Mouse (Mus musculus) T-cell, adult 2 months (primary cell): Measurements from ENCODE around the gene Slc30a7.

Experiments used
- DNase-seq: peaks from one replicate; pipeline ENCODE4 v3.0.0; 2022; ENCODE audit warnings: low spot score

Gene Slc30a7

DNA sequence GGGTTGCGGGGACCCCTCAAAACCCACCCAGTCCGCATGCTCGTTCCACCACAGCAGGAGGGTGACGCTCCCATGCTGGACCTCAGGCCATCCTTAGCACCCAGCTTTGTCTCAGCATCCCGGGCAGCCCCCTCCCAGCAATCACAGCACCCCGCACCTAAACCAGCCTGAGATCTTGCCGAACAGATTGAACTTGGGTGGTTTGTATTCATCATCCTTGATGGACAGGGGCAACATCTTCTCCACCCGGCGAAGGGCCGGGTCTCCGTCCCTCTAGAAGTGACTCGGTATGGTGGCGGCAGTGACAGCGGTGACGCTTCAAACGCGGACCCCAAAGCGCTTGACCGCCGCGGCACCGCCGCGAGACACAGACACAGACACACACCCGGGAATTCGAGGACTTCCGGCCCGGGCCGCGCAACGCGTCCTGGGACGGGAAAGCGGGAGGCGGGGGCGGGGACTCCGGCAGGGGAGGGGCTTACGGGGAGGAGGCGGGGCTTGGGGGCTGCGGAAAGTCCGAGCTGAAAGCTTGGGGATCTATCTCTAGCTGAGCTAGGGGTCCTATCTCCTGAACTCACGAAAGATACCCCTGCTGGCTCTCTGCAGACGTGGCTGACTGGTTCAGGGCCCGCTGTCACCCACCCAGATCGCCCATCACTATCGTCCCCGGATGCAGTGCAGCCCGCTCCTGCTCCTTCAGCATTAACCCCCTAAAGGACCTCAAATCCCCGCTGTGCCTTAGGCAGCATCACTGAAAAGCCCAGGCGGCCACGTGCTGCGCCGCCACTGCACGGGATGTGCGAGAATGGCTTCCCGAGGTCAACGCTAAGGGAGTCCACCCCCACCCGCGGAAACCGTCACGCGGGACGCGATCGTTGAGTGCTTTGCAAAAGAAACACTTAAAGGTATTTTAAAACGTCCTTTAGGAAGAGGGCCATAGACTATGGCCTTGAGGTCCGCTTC is at the start of gene Slc30a7, which contains the start of gene Extl2:
TSS of gene Slc30a7 (minus strand) at position 429 of the 963 bp plus-strand sequence.
TSS of gene Extl2 (plus strand) at position 485 of the 963 bp plus-strand sequence.
- DNase-seq, result peak; percentile 51

GRCm38 (mm10) chr3:116047034-116047433 is 39.8 kb upstream of the Slc30a7 start:
- no peak for DNase-seq

DNA sequence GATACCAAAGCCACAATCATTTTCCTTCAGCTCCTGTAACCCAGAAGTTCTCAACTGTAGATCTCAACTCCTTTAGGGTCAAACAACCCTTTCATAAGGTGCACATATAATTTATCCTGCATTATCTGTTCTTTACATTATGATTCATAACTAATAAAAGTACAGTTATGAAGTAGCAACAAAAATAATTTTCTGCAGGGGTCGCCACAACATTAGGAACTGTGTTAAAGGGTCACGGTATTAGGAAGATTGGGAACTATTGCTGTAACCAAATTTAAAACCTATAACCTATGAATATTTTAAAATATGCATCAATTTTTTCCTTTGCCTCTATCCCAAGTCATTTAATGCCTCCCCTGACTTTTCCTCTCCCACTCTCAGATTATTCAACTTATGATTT is 38.8 kb upstream of the Slc30a7 start:
- no peak for DNase-seq

DNA sequence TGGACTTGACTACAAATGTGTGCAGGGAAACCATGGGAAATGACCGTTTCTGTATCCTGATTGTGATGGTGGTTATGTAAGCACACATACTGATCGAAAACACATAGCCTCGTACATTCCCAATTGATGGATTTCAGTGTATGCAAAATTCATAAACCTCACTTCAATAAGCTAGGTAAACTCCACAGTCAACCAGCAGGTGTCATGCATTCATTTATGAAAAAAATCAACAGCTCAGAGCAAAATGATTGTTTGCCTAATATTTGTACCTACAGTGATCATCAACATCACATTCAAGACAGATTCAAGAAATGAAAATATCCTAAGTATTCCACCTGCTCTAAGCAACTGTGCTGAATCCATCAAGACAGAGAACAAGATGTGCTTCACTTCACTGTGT is 33.6 kb upstream of the Slc30a7 start:
- no peak for DNase-seq

DNA sequence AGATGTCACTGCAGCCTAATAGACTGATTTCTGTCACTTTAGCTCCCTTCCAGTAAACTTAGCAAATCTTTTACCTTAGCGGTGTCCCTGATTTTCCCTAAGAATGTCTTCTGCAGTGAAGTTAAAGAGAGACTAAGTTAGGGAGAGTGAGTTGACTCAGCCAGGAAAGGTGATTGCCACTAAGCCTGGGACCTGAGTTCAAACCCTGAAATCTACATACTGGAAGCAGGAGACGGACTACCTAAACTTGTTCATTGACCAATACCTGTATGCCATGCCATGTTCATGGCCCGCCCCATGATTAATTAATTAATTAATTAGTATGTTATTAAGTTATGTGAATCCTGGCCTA is 26.6 kb upstream of the Slc30a7 start:
- DNase-seq, result no peak

GRCm38 (mm10) chr3:116033218-116033870 is 26.1 kb upstream of the Slc30a7 start:
- DNase-seq, result no peak

DNA sequence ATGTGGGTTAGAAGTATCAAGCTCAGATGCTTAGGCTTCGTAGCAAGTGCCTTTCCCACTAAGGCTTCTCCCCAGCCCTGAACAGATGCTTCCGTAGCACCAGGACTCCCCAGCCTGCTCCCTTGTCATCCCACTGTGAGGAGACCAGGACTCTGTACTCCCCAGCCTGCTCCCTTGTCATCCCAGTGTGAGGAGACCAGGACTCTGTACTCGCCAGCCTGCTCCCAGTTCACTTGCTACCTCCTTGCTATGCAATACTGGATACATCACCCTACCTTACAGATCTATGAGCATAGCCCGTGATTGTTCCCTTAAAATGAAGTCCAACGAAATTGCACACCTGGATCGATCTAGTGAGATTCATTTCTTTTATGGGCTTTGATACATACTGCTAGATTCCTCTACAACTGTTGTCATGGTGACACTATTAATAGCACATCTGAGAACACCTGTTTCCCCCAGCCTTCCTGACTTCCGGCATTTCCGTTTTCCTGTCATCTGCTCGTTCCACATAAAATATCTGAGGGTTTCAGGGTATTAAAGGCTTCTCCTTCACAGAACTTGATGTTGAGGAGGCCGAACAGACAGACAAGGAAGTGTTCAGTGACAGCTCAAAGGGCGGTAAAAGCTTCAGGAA is 23.1 kb upstream of the Slc30a7 start:
- no peak for DNase-seq

- DNase-seq, result no peak
These were observed 19.8 kb upstream of the Slc30a7 start for GRCm38 (mm10) chr3:116026996-116027395.

- DNase-seq, result no peak
These were observed 18.5 kb upstream of the Slc30a7 start for GRCm38 (mm10) chr3:116025701-116026100.

- DNase-seq, result no peak
These were observed 17.5 kb upstream of the Slc30a7 start for GRCm38 (mm10) chr3:116024669-116025068.

DNA sequence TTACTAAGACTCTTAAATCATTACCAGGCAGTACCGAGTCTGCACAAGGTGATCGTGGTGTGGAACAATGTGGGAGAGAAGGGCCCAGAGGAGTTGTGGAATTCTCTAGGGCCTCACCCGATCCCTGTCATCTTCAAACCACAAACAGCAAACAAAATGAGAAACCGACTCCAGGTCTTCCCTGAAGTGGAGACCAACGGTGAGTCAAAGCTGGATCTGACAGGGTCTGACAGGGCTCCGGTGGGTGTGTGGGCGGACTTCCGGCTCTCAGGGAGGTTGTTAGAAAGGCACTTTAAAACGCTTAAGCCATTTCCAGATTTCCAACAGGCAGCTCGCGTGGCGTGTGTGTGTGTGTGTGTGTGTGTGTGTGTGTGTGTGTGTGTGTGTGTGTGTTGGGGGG is 17.0 kb upstream of the Slc30a7 start:
- no peak for DNase-seq

DNA sequence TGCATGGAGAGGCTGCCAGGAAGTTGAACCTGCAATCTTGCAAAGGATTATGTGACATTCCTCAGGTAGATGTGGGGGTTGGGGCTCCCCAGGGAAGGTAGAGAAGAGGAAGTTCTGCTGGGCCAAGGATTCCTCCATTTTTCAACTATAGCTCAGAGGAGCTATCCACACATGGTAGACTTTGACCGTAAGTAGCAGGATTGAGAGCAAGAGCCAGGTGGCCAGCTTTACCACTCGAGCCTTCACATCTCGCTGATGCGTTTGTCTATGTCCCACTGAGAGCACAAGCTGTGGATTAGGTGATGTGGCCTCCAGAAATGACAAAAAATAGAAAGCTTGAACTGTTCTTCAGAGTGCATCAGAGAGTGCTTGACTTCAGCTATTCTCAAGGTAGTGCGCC is 11.9 kb upstream of the Slc30a7 start:
- DNase-seq, result no peak

- DNase-seq, result no peak
These were observed 11.4 kb upstream of the Slc30a7 start for GRCm38 (mm10) chr3:116018606-116019005.

DNA sequence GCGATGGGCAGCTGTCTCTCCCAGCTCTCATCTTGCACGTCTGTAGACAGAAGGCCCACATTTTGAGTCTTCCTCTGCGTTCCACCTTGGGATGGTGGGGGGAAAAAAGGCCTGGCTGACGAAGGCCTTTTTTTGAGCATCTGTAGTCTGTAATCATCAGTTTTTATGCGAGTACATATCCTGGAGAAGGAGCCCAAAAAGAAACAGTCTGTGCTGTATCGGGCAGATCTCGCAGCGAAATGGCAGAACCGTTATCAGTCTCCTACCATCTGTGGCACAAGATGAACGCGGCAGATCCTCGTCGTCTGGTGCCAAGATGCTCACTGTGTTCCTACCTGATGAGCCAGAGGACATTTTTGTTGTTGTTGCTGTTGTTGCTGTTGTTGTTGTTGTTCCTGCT is 8.9 kb upstream of the Slc30a7 start:
- no peak for DNase-seq

- DNase-seq, result no peak
These were observed 7.7 kb upstream of the Slc30a7 start for GRCm38 (mm10) chr3:116014901-116015300.

- DNase-seq, result no peak
These were observed 2.6 kb upstream of the Slc30a7 start for GRCm38 (mm10) chr3:116009622-116010344.

GRCm38 (mm10) chr3:116007941-116008440 is 785 bp upstream of the Slc30a7 start:
- peak; percentile 58 for DNase-seq

- DNase-seq, result peak; percentile 76
These were observed 775 bp downstream of the Slc30a7 start for GRCm38 (mm10) chr3:116006284-116006977.

GRCm38 (mm10) chr3:115996929-115997328 is 10.3 kb downstream of the Slc30a7 start:
- no peak for DNase-seq

DNA sequence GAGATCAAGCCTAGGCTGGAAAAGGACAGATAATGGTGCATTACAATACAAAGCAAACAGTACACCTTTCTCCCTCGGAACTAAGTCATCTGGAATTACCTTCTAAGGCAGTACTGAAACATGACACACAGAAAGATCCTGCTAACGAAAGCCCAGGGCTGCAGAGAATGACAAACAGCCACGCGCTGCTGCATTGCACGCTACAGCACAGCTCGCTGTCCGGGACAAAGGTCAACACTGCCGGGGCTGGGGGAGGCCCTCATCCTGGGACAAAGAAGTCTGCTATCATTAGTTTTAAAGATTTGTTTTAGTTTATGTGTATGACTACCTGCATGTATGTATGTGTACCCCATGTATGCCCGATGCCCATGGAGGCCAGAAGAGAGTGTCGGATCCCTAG is 14.2 kb downstream of the Slc30a7 start:
- DNase-seq, result no peak

DNA sequence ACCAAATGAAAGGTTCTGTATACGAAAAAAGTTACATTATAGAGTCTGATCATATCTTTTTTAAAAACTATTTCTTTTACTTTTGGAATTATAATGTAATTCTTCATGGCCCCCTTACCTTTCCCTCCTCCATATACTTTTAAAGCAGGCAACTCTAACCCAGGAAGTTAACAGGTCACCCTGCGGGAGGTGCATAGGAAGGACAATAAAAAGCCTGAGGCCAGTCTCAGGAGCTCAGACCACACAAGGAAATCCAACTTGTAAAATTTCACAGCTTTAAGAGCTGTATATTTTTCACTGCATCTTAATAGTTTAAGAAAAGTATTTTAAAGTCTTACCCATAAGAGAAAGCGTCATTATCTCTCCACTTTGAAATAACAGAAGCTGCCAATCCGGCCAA is 14.6 kb downstream of the Slc30a7 start:
- DNase-seq, result no peak
